Mouse (Mus musculus) embryo, embryonic 10 days (tissue): ENCODE data around the gene Sgtb.

Experiments used
- DNase-seq: peaks from one replicate; pipeline ENCODE4 v3.0.0-alpha.2; 2015; ENCODE audit warnings: low spot score

The Sgtb gene

GRCm38 (mm10) chr13:104109288-104109815 lies at the start of gene Sgtb, which contains the start of gene Nln:
TSS of gene Sgtb (plus strand) at chr13:104109741.
TSS of gene Nln (minus strand) at chr13:104109614.
- DNase-seq: peak; percentile 91

GRCm38 (mm10) chr13:104060231-104060630 lies 49.3 kb upstream of the Sgtb start:
- DNase-seq: no peak

- no peak for DNase-seq
These were observed 47.4 kb upstream of the Sgtb start for GRCm38 (mm10) chr13:104061975-104062750.

- no peak for DNase-seq
These were observed 46.5 kb upstream of the Sgtb start for GRCm38 (mm10) chr13:104063061-104063460.

- DNase-seq: no peak
These were observed 43.7 kb upstream of the Sgtb start for GRCm38 (mm10) chr13:104065649-104066347.

- DNase-seq: no peak
These were observed 40.3 kb upstream of the Sgtb start for GRCm38 (mm10) chr13:104069216-104069615.

GRCm38 (mm10) chr13:104070703-104071102 lies 38.8 kb upstream of the Sgtb start:
- no peak for DNase-seq

- no peak for DNase-seq
These were observed 37.2 kb upstream of the Sgtb start for GRCm38 (mm10) chr13:104072351-104072750.

GRCm38 (mm10) chr13:104074230-104074629 lies 35.3 kb upstream of the Sgtb start:
- no peak for DNase-seq

- no peak for DNase-seq
These were observed 34.8 kb upstream of the Sgtb start for GRCm38 (mm10) chr13:104074731-104075130.

- no peak for DNase-seq
These were observed 32.5 kb upstream of the Sgtb start for GRCm38 (mm10) chr13:104076993-104077392.

GRCm38 (mm10) chr13:104082504-104082903 lies 27.0 kb upstream of the Sgtb start:
- DNase-seq: no peak

GRCm38 (mm10) chr13:104084600-104084999 lies 24.9 kb upstream of the Sgtb start:
- DNase-seq: no peak

GRCm38 (mm10) chr13:104089387-104089786 lies 20.2 kb upstream of the Sgtb start:
- DNase-seq: peak; percentile 77

GRCm38 (mm10) chr13:104091734-104092133 lies 17.8 kb upstream of the Sgtb start:
- no peak for DNase-seq

- no peak for DNase-seq
These were observed 14.8 kb upstream of the Sgtb start for GRCm38 (mm10) chr13:104094531-104095385.

- DNase-seq: no peak
These were observed 13.6 kb upstream of the Sgtb start for GRCm38 (mm10) chr13:104095955-104096354.

- DNase-seq: no peak
These were observed 12.4 kb upstream of the Sgtb start for GRCm38 (mm10) chr13:104097190-104097589.

- no peak for DNase-seq
These were observed 9.1 kb upstream of the Sgtb start for GRCm38 (mm10) chr13:104100416-104100815.

- DNase-seq: no peak
These were observed 7.8 kb upstream of the Sgtb start for GRCm38 (mm10) chr13:104101606-104102235.

- peak; percentile 25 for DNase-seq
These were observed 772 bp upstream of the Sgtb start for GRCm38 (mm10) chr13:104108651-104109287.
